9 mouse cellular contexts compared by ENCODE assay signal in genomic region chr3:89226361-89226760, GRCm38 (mm10). TPM values are rescaled to one million over a fixed set of nuclear protein-coding genes. Genes with fewer than 3 reads are reported as not detected.
DNase-seq lines count a peak whose midpoint lies in the region; ATAC-seq lines count a peak whose summit lies in the region.
"Had no signal": no experiment of that assay in that cellular context is flagged by ENCODE, and none has a peak within 500 bp of the region (broad histone marks: within the 10 kb centered on the region; RNA-seq: fewer than 3 reads in every experiment).

No protein-coding gene starts in this region.

- no peak for ATAC-seq in kidney, embryonic 14.5 days (ENCODE audit: low FRiP score, low TSS enrichment)
- no peak for ATAC-seq in embryonic facial prominence, embryonic 13.5 days (ENCODE audit: insufficient number of reproducible peaks, insufficient read depth, low FRiP score, low TSS enrichment, low read depth)
- ATAC-seq in hindbrain, embryonic 16.5 days: no peak
- no peak for ATAC-seq in neural tube, embryonic 11.5 days (ENCODE audit: insufficient read depth, low FRiP score, low TSS enrichment)

- H3K4me2 ChIP-seq in kidney, embryonic 14.5 days (replicated peaks; ENCODE audit: low read depth, low read length): peak overlapping the region; percentile 87
- H3K4me2 ChIP-seq in embryonic facial prominence, embryonic 13.5 days: peak overlapping the region; percentile 84
- peak overlapping the region; percentile 75 for H3K4me2 ChIP-seq in hindbrain, embryonic 16.5 days (ENCODE audit: low read length)
- peak overlapping the region; percentile 80 for H3K4me2 ChIP-seq in neural tube, embryonic 11.5 days (ENCODE audit: low read depth)

- H3K4me3 ChIP-seq in kidney, embryonic 14.5 days (ENCODE audit: low read length): peak overlapping the region; percentile 40; the same call in 1 of the 2 replicates
- peak overlapping the region; percentile 46 for H3K4me3 ChIP-seq in embryonic facial prominence, embryonic 13.5 days
- H3K4me3 ChIP-seq in hindbrain, embryonic 16.5 days (ENCODE audit: low read length): peak overlapping the region; percentile 48
- peak overlapping the region; percentile 64 for H3K4me3 ChIP-seq in neural tube, embryonic 11.5 days (ENCODE audit: low read depth, low read length)
- H3K4me3 ChIP-seq: myocyte had no signal

- H3K4me1 ChIP-seq in kidney, embryonic 14.5 days (ENCODE audit: control insufficient read depth, insufficient read depth, low read length): peaks cover 23% of the 10 kb centered on the region; the same call in 1 of the 2 replicates
- peaks cover 32% of the 10 kb centered on the region for H3K4me1 ChIP-seq in embryonic facial prominence, embryonic 13.5 days
- peaks cover 50% of the 10 kb centered on the region for H3K4me1 ChIP-seq in hindbrain, embryonic 16.5 days (ENCODE audit: control insufficient read depth, insufficient read depth, low read depth, low read length)
- H3K4me1 ChIP-seq in neural tube, embryonic 11.5 days (ENCODE audit: control insufficient read depth, insufficient read depth, low read length): peaks cover 23% of the 10 kb centered on the region

- H3K9ac ChIP-seq in kidney, embryonic 14.5 days (ENCODE audit: low read depth, low read length): peak overlapping the region; percentile 54; the same call in 1 of the 2 replicates
- peak overlapping the region; percentile 64 for H3K9ac ChIP-seq in embryonic facial prominence, embryonic 13.5 days
- H3K9ac ChIP-seq in hindbrain, embryonic 16.5 days (ENCODE audit: low read depth, low read length): peak overlapping the region; percentile 69
- H3K9ac ChIP-seq in neural tube, embryonic 11.5 days (ENCODE audit: low read length): peak overlapping the region; percentile 75

- no peak for DNase-seq in kidney, adult 8-10 months
- no peak for DNase-seq in neural tube, embryonic 11.5 days (ENCODE audit: low spot score)
- no peak for DNase-seq in adrenal gland, postnatal 25 days
- no peak for DNase-seq in urinary bladder, postnatal 25 days (ENCODE audit: low spot score)
- DNase-seq in ovary, postnatal 36 days (ENCODE audit: low spot score): no peak

- no peaks in the 10 kb centered on the region for H3K27me3 ChIP-seq in kidney, embryonic 14.5 days (ENCODE audit: control insufficient read depth, insufficient read depth, low read length)
- H3K27me3 ChIP-seq in embryonic facial prominence, embryonic 13.5 days: peaks cover 21% of the 10 kb centered on the region
- H3K27me3 ChIP-seq in hindbrain, embryonic 16.5 days (replicated peaks; ENCODE audit: control insufficient read depth, insufficient read depth, low read length): no peaks in the 10 kb centered on the region
- no peaks in the 10 kb centered on the region for H3K27me3 ChIP-seq in neural tube, embryonic 11.5 days (ENCODE audit: control insufficient read depth, insufficient read depth, low read length)

- peaks cover 3% of the 10 kb centered on the region; the same call in 1 of the 2 replicates for H3K36me3 ChIP-seq in kidney, embryonic 14.5 days (ENCODE audit: control insufficient read depth, insufficient read depth, low read length)
- H3K36me3 ChIP-seq in embryonic facial prominence, embryonic 13.5 days: peaks cover 24% of the 10 kb centered on the region
- no peaks in the 10 kb centered on the region; the same call in 1 of the 2 replicates for H3K36me3 ChIP-seq in hindbrain, embryonic 16.5 days (ENCODE audit: control insufficient read depth, insufficient read depth, low read length)
- H3K36me3 ChIP-seq in neural tube, embryonic 11.5 days (ENCODE audit: control insufficient read depth, insufficient read depth, low read length): peaks cover 7% of the 10 kb centered on the region

- no peak overlapping the region for H3K27ac ChIP-seq in kidney, embryonic 14.5 days (ENCODE audit: low read depth, low read length)
- peak overlapping the region; percentile 71 for H3K27ac ChIP-seq in embryonic facial prominence, embryonic 13.5 days
- H3K27ac ChIP-seq in hindbrain, embryonic 16.5 days (ENCODE audit: low read depth, low read length): peak overlapping the region; percentile 83
- H3K27ac ChIP-seq in neural tube, embryonic 11.5 days (ENCODE audit: low read depth, low read length): peak overlapping the region; percentile 79

- no peaks in the 10 kb centered on the region for H3K9me3 ChIP-seq in kidney, embryonic 14.5 days (ENCODE audit: control insufficient read depth, low read length)
- no peaks in the 10 kb centered on the region for H3K9me3 ChIP-seq in embryonic facial prominence, embryonic 13.5 days
- H3K9me3 ChIP-seq in hindbrain, embryonic 16.5 days (ENCODE audit: control insufficient read depth, low read length): no peaks in the 10 kb centered on the region
- no peaks in the 10 kb centered on the region for H3K9me3 ChIP-seq in neural tube, embryonic 11.5 days (ENCODE audit: control insufficient read depth, low read length)

- 30% methylated on average over 11 of the region's 11 CpGs for WGBS in kidney, embryonic 14.5 days
- 16% methylated on average over 11 of the region's 11 CpGs for WGBS in embryonic facial prominence, embryonic 13.5 days
- WGBS in hindbrain, embryonic 16.5 days: 10% methylated on average over 11 of the region's 11 CpGs
- WGBS in neural tube, embryonic 11.5 days: 8% methylated on average over 11 of the region's 11 CpGs

RNA-seq across cellular contexts. Expression of gene Mtx1, which starts 0.5 kb away (rescaled TPM):
- polyA plus RNA-seq in kidney, embryonic 14.5 days (2014; fragmentation: Nextera tagmentation; extraction: Ambion mirVana): 217 and 259 TPM in 2 replicates
- 182 and 212 TPM in 2 replicates for polyA plus RNA-seq in embryonic facial prominence, embryonic 13.5 days (2015; fragmentation: Nextera tagmentation; extraction: Ambion mirVana)
- polyA plus RNA-seq in hindbrain, embryonic 16.5 days (2015; fragmentation: Nextera tagmentation; extraction: Ambion mirVana): 163 and 166 TPM in 2 replicates
- polyA plus RNA-seq in neural tube, embryonic 11.5 days (2014; fragmentation: Nextera tagmentation; extraction: Ambion mirVana): 181 and 202 TPM in 2 replicates
- total RNA-seq in adrenal gland, postnatal 25 days (2021): 143 and 154 TPM in 2 replicates

RNA-seq across cellular contexts. Expression of gene Muc1, which starts 2.5 kb away (rescaled TPM):
- 8.0 and 13.6 TPM in 2 replicates for polyA plus RNA-seq in kidney, embryonic 14.5 days (2014; fragmentation: Nextera tagmentation; extraction: Ambion mirVana)
- polyA plus RNA-seq in embryonic facial prominence, embryonic 13.5 days (2015; fragmentation: Nextera tagmentation; extraction: Ambion mirVana): 1.5 and 1.6 TPM in 2 replicates
- polyA plus RNA-seq in hindbrain, embryonic 16.5 days (2015; fragmentation: Nextera tagmentation; extraction: Ambion mirVana): 0.59 and 0.90 TPM in 2 replicates
- polyA plus RNA-seq in neural tube, embryonic 11.5 days (2014; fragmentation: Nextera tagmentation; extraction: Ambion mirVana): 1.6 and 1.8 TPM in 2 replicates
- total RNA-seq in adrenal gland, postnatal 25 days (2021): not detected in 2 replicates

RNA-seq across cellular contexts. Expression of gene Thbs3, which starts 11.4 kb away (rescaled TPM):
- polyA plus RNA-seq in kidney, embryonic 14.5 days (2014; fragmentation: Nextera tagmentation; extraction: Ambion mirVana): 12.5 and 13.2 TPM in 2 replicates
- 42.0 and 48.1 TPM in 2 replicates for polyA plus RNA-seq in embryonic facial prominence, embryonic 13.5 days (2015; fragmentation: Nextera tagmentation; extraction: Ambion mirVana)
- 47.5 and 53.0 TPM in 2 replicates for polyA plus RNA-seq in hindbrain, embryonic 16.5 days (2015; fragmentation: Nextera tagmentation; extraction: Ambion mirVana)
- 26.3 and 26.6 TPM in 2 replicates for polyA plus RNA-seq in neural tube, embryonic 11.5 days (2014; fragmentation: Nextera tagmentation; extraction: Ambion mirVana)
- total RNA-seq in adrenal gland, postnatal 25 days (2021): 6.1 and 8.7 TPM in 2 replicates

RNA-seq across cellular contexts. Expression of gene Krtcap2, which starts 19.4 kb away (rescaled TPM):
- polyA plus RNA-seq in kidney, embryonic 14.5 days (2014; fragmentation: Nextera tagmentation; extraction: Ambion mirVana): 321 and 407 TPM in 2 replicates
- polyA plus RNA-seq in embryonic facial prominence, embryonic 13.5 days (2015; fragmentation: Nextera tagmentation; extraction: Ambion mirVana): 300 and 361 TPM in 2 replicates
- 205 and 227 TPM in 2 replicates for polyA plus RNA-seq in hindbrain, embryonic 16.5 days (2015; fragmentation: Nextera tagmentation; extraction: Ambion mirVana)
- polyA plus RNA-seq in neural tube, embryonic 11.5 days (2014; fragmentation: Nextera tagmentation; extraction: Ambion mirVana): 237 and 255 TPM in 2 replicates
- total RNA-seq in adrenal gland, postnatal 25 days (2021): 126 and 127 TPM in 2 replicates

RNA-seq across cellular contexts. Expression of gene Trim46, which starts 19.7 kb away (rescaled TPM):
- 2.8 and 3.6 TPM in 2 replicates for polyA plus RNA-seq in kidney, embryonic 14.5 days (2014; fragmentation: Nextera tagmentation; extraction: Ambion mirVana)
- polyA plus RNA-seq in embryonic facial prominence, embryonic 13.5 days (2015; fragmentation: Nextera tagmentation; extraction: Ambion mirVana): 7.0 and 9.7 TPM in 2 replicates
- 78.7 and 87.1 TPM in 2 replicates for polyA plus RNA-seq in hindbrain, embryonic 16.5 days (2015; fragmentation: Nextera tagmentation; extraction: Ambion mirVana)
- 11.6 and 12.8 TPM in 2 replicates for polyA plus RNA-seq in neural tube, embryonic 11.5 days (2014; fragmentation: Nextera tagmentation; extraction: Ambion mirVana)
- 2.6 and 3.2 TPM in 2 replicates for total RNA-seq in adrenal gland, postnatal 25 days (2021)
